Mouse (Mus musculus) mature B cell (primary cell): ENCODE results near the gene Rab3b.

Source experiments
- in situ Hi-C: fragments of 300-500 bp; cut with MboI; formaldehyde crosslinking; loops from 2 replicates; pipeline ENCODE4 v1.14.3; 2019

Gene Rab3b

DNA sequence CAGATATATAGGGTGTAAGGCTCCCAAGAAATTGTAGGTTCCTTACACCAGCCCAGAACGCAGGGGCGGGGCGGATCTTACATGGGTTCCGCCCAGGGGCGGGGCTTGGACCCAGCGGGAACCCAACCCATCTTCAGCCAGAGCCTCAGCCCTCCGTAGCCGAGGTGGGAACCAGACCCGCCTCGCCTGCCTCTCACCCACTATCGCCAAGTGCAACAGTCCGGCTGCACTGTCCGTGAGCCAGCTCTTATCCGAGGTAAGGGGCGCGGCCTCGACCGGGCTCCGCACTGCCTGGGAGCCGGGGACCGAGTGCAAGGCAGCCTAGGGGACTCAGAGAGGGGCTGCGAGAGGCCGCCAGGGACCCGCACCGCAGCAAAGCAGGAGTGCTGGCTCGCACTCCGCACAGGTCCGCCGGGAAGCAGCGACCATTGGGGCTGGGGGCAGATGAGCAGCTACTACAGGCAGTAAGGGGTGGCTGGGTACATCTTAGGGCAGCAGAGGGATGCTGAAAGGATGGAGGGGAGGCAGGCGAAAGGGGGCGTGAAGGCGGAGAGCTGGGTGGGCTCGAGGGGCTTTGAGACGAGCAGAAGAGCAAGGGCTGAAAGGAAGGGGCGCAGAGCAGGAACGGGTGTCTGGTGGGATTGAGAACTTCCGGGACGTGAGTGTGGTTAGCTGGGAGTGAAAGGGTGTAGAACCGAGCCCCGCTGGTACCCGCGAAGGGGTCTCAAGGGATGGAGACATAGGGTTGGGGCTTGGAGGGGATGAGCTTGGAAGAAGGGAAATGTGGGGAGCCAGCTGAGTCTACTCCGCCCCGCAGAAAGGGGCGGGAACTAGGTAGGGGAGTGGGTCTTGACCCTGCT is at the start of gene Rab3b:
Gene Rab3b, plus strand, starts transcription at position 101 of the 860 bp plus-strand sequence.
- in situ Hi-C loops = no loop called here

DNA sequence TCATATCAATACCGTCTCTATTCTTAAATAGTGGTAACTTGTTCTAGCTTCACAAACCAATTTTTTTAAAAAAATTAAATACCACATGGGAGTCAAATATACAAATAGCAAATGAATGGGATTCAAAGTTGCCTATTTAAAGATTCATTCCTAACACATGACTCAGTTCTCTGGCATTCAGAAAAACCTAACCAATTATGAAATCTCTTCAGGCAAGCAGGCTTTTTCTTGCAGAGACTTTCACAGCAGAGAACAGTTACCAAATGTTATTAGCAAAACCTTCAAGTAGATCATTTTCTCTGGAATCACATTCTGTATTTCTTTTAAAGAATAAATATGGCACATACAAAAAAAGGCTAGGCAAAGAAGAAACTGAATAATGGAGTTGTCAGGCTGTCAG is 48.2 kb upstream of the Rab3b start:
- in situ Hi-C loops = loop anchor here (25.0 kb wide), 1 partner anchor 832 kb away; the partner anchor contains the start of gene Cdkn2c

DNA sequence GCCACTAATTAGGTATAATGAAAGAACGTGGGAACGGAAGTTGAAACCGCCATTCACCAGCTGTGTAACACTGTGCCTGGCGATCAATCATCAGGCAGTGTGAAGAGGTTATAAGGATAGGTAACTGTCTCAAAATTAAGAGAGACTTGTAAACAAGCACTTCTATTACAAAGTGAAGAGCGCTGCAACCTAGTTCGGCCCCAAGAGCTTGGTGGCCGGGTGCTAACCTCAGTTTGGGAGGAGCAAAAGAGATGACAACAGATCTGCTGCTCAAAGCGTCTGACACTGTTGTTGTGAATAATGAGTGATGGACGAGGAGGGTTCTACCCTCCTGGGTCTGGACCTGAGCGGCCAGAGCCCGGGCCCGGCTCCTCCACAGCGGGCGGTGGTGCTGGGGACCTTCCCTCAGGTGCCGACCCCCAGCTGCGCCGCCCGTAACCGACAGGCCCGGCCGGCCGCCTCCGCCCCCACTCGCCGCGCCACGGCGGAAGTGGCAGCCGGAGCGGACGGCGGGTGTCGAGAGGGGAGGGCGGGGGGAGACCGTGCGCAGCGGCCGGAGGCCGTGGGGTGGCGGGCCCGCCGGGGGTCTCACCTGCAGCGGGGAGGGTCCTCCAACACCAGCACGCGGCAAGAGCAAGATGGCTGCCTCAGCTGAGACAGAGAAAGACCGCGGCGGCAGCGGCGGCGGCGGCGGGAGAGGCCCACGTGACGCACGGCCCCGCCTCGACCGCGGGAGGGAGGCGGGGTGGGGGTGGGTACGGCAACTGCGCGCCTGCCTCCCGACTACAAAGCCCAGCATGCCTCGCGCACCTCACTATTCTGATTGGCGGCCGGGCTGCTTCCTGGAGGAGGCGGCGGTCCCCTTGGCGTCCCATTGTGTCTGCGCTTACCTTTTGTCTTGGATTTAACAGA is 45.7 kb upstream of the Rab3b start, which contains the start of gene Btf3l4:
Gene Btf3l4, minus strand, starts transcription at position 699 of the 912 bp plus-strand sequence.
- in situ Hi-C loops = loop anchor here (25.0 kb wide), 1 partner anchor 829 kb away; the partner anchor contains the start of gene Cdkn2c

- in situ Hi-C loops = loop anchor here (25.0 kb wide), 1 partner anchor 829 kb away; the partner anchor contains the start of gene Cdkn2c
These were observed 45.1 kb upstream of the Rab3b start for GRCm38 (mm10) chr4:108833828-108834114.

DNA sequence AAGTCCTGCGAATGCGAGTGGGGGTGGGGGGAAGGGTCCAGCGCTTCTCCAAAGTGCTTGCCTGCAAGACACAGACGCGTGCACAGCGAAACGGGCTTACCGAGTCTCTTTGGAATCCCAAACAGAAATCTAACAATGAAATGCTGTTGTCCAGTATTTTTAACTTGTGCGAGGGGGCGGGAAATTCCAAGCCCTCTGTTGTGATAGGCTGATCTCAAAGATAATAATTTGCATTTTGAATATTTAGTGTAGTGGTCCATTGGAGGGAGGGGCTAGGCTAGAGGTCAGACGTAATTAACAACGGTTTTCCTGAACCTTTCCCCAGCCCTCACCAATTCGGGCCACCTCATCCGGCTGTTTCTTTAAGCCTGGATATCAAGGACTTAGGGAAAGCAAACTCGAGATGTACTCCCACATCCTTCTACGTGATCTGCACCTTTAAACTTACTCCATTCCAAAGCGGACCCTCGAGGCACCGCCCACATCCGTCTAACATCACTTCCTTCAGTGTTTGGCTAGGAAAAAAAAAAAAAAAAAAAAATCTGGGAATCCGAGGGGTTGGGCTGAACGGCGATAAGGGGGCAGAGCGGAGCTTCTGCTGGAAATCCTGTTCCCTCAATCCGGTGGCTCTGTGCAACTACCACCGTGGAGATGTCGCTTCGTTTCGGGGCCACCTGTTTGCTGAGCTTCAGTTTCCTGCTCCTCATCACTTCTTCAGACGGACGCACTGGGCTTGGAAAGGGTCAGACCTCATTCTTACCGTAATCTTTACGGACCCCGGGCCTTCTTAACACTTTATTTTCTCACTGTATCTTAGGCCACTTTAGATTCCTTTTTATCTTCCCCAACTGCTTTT is 44.5 kb upstream of the Rab3b start, which contains the start of gene Txndc12:
Gene Txndc12, plus strand, starts transcription at position 487 of the 856 bp plus-strand sequence.
- in situ Hi-C loops = loop anchor here (25.0 kb wide), 1 partner anchor 828 kb away; the partner anchor contains the start of gene Cdkn2c

DNA sequence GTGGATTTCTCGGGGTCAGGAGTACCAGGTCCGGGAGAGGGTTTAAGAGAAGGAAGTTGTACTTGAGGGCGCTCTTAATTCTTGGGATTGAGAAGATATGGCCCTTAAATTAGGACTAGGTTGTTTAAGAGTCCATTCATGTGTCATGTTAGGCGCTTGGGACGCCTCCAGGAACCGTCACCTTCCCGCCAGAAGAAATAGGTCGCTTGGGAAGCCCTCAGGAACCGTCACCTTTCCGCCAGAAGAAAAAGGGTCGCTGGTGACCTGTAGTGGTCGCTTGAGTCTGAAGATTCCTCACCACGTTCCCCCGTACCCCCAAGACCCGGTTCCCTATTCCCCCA is 43.9 kb upstream of the Rab3b start:
- in situ Hi-C loops = loop anchor here (25.0 kb wide), 1 partner anchor 827 kb away; the partner anchor contains the start of gene Cdkn2c

- in situ Hi-C loops = loop anchor here (25.0 kb wide), 1 partner anchor 827 kb away; the partner anchor contains the start of gene Cdkn2c
These were observed 43.4 kb upstream of the Rab3b start for GRCm38 (mm10) chr4:108835496-108835895.

DNA sequence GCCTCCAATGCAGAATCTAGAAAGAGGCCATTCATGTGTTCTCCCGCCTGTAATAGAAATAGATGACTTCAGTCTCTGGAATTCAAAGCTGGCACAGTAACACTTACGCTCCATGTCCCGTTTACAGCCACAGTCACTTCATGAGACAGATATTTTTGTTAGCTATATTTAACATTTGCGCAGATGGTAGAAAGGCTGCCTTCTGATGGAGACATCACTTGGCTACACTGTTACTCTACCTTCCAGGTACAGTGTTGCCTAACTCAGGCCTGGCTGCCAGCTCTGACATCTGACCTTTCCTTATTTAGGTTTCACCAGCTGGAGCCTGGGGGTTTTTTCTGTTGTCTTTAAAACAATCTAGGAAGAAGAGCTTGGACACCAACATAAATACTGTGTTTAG is 40.8 kb upstream of the Rab3b start:
- in situ Hi-C loops = loop anchor here (25.0 kb wide), 1 partner anchor 824 kb away; the partner anchor contains the start of gene Cdkn2c

DNA sequence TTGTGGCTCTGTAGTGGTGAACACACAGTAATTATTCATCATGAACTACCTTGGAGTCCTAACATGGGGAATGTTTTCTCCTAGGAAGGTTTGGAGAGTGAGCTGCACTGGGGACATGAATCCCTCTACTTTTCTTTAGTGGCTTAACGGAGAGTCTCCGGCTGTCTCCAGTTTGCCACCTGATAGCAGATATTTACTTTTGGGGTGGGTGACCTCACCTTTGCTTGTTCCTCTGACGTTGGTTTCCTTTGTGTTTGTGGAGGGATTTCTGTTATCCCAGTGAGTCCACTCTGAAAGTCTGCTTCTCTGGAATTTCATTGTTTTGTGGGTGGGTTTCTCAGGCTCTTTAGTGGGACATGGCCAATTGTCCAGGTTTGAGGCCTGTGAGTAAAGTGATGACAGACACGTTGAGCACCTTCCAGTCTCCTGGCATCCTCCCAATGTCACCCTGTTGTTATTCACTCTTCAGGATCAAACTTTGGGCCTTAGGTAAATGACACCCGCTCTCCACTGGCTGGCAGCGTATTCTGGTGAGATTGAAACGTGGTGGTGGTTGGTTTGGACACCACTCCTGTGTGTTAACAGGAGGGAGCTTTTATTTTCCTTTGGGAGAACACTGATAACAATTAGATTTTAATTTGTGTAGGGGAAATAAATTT is 36.8 kb upstream of the Rab3b start:
- in situ Hi-C loops = loop anchor here (25.0 kb wide), 1 partner anchor 820 kb away; the partner anchor contains the start of gene Cdkn2c

GRCm38 (mm10) chr4:108843336-108843735 is 35.5 kb upstream of the Rab3b start:
- in situ Hi-C loops = loop anchor here (25.0 kb wide), 1 partner anchor 819 kb away; the partner anchor contains the start of gene Cdkn2c

DNA sequence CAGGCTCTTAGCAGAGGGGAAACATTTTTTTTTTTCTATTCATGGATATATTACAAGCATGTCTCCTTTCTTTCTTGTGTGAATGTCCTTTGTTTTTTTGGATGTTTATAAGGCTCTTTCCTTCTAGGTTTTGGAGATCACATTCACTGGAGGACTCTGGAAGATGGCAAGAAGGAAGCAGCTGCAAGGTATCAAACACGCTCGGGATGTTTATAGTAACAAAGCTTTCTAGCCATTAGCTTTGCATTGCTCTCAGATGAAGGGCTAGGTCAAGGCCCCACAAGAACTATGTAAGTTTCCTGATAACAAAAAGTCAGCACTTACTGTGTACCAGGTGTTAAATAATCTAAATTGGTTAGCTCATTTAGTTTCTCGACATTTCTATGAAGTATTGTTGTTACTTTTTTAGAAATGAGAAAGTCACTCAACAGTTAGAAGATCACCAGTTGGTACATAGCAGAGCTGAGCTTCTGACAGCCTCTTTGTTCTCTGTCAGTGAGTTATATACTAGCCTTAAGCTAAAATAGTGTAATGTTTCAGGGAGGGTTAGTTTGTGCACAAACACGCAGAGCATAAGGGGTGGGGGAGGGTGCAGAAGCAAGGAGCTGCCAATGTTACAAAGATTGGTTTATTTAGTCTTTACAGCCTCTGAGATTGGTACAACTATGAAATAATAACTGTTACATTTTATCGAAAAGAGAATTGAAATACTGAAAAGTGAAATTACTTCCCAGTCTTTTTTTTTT is 32.9 kb upstream of the Rab3b start:
- in situ Hi-C loops = loop anchor here (25.0 kb wide), 1 partner anchor 816 kb away; the partner anchor contains the start of gene Cdkn2c

- in situ Hi-C loops = loop anchor here (25.0 kb wide), 1 partner anchor 814 kb away; the partner anchor contains the start of gene Cdkn2c
These were observed 31.0 kb upstream of the Rab3b start, which contains the start of gene Kti12 for GRCm38 (mm10) chr4:108847715-108848504. Kti12 (plus strand) TSS chr4:108847785.

DNA sequence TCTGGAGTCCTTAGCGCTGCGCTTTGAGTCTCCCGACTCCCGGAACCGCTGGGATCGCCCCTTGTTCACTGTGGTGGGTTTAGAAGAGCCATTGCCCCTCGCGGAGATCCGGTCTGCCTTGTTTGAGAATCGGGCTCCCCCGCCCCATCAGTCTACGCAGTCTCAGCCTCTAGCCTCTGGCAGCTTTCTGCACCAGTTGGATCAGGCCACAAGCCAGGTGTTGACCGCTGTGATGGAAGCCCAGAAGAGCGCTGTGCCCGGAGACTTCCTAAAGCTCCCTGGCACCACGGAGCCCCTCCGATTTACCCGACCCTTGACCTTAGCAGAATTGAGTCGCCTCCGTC is 30.4 kb upstream of the Rab3b start, which contains the start of gene A730015C16Rik:
Gene A730015C16Rik, minus strand, starts transcription at position 115 of the 344 bp plus-strand sequence.
- in situ Hi-C loops = loop anchor here (25.0 kb wide), 1 partner anchor 814 kb away; the partner anchor contains the start of gene Cdkn2c

- in situ Hi-C loops = loop anchor here (25.0 kb wide), 1 partner anchor 295 kb away; no protein-coding TSS in a partner anchor
These were observed 12.1 kb upstream of the Rab3b start for GRCm38 (mm10) chr4:108866806-108867205.

- in situ Hi-C loops = loop anchor here (25.0 kb wide), 1 partner anchor 292 kb away; no protein-coding TSS in a partner anchor
These were observed 9.0 kb upstream of the Rab3b start for GRCm38 (mm10) chr4:108869730-108870374.

DNA sequence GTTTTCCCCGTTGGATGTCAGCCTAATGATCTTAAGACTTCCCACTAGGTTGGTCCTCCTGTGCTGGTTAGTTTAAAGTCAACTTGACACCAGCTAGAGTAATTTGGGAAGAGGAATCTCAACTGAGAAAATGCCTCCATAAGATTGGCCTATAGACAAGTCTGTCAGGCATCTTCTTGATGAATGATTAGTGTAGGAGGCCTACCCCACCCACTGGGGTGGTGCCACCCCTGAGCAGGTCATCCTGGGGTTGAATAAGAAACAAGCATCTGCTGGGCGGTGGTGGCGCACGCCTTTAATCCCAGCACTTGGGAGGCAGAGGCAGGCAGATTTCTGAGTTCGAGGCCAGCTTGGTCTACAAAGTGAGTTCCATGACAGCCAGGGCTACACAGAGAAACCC is 5.1 kb upstream of the Rab3b start:
- in situ Hi-C loops = loop anchor here (25.0 kb wide), 1 partner anchor 289 kb away; no protein-coding TSS in a partner anchor

- in situ Hi-C loops = no loop called here
These were observed 962 bp upstream of the Rab3b start for GRCm38 (mm10) chr4:108877901-108878300.

GRCm38 (mm10) chr4:108883815-108884214 is 5.0 kb downstream of the Rab3b start:
- in situ Hi-C loops = no loop called here
